Mouse (Mus musculus) ovary, postnatal 14 days (tissue): ENCODE measurements at regions not wholly inside any gene's neighbourhood (a gene's known extent, or its start where the extent isn't known, plus 50 kb on each side); places are given as distances from the start of the nearest gene placed in this dataset.

Experiments
- DNase-seq: peaks from one replicate; pipeline ENCODE4 v3.0.0; 2022; ENCODE audit warnings: low spot score

- DNase-seq = no peak
Measured at GRCm38 (mm10) chr15:27132761-27133160, 237.4 kb upstream of the Fbxl7 start.

- no peak for DNase-seq
Measured at GRCm38 (mm10) chr15:27137580-27137979, 242.2 kb upstream of the Fbxl7 start.

GRCm38 (mm10) chr15:27145860-27146259 is 250.5 kb upstream of the Fbxl7 start:
- DNase-seq = no peak

GRCm38 (mm10) chr15:27160986-27161385 is 265.6 kb upstream of the Fbxl7 start:
- DNase-seq = no peak

- no peak for DNase-seq
Measured at GRCm38 (mm10) chr15:27167484-27167883, 272.1 kb upstream of the Fbxl7 start.

GRCm38 (mm10) chr15:27169846-27170245 is 274.5 kb upstream of the Fbxl7 start:
- no peak for DNase-seq

GRCm38 (mm10) chr15:27173506-27173905 is 278.1 kb upstream of the Fbxl7 start:
- DNase-seq = no peak

- no peak for DNase-seq
Measured at GRCm38 (mm10) chr15:27178084-27178935, 282.9 kb upstream of the Fbxl7 start.

- DNase-seq = peak; percentile 48
Measured at GRCm38 (mm10) chr15:27189699-27190098, 276.8 kb upstream of the Ank start.

- no peak for DNase-seq
Measured at GRCm38 (mm10) chr15:27201513-27201912, 265.0 kb upstream of the Ank start.

- no peak for DNase-seq
Measured at GRCm38 (mm10) chr15:27204888-27205287, 261.6 kb upstream of the Ank start.

- no peak for DNase-seq
Measured at GRCm38 (mm10) chr15:27207446-27207845, 259.0 kb upstream of the Ank start.

- no peak for DNase-seq
Measured at GRCm38 (mm10) chr15:27216387-27216786, 250.1 kb upstream of the Ank start.

GRCm38 (mm10) chr15:27219126-27219738 is 247.2 kb upstream of the Ank start:
- DNase-seq = no peak

- no peak for DNase-seq
Measured at GRCm38 (mm10) chr15:27223610-27224511, 242.6 kb upstream of the Ank start.

- DNase-seq = no peak
Measured at GRCm38 (mm10) chr15:27224512-27224850, 242.0 kb upstream of the Ank start.

GRCm38 (mm10) chr15:27232804-27233203 is 233.7 kb upstream of the Ank start:
- no peak for DNase-seq

GRCm38 (mm10) chr15:27234770-27235169 is 231.7 kb upstream of the Ank start:
- peak; percentile 37 for DNase-seq

- no peak for DNase-seq
Measured at GRCm38 (mm10) chr15:27238301-27238700, 228.2 kb upstream of the Ank start.

GRCm38 (mm10) chr15:27246302-27246701 is 220.2 kb upstream of the Ank start:
- DNase-seq = no peak

- DNase-seq = no peak
Measured at GRCm38 (mm10) chr15:27258984-27259853, 207.3 kb upstream of the Ank start.

GRCm38 (mm10) chr15:27259854-27260191 is 206.7 kb upstream of the Ank start:
- no peak for DNase-seq
